8 mouse cellular contexts compared by ENCODE assay signal in genomic region chr17:3792597-3792996, GRCm38 (mm10).
A peak's percentile ranks its signal among the peaks of the same experiment; 100 is the strongest.
DNase-seq lines count a peak whose midpoint lies in the region; ATAC-seq lines count a peak whose summit lies in the region.

No protein-coding gene starts in this region.

- 25% methylated on average over 2 of the region's 2 CpGs for WGBS in hindbrain, embryonic 14.5 days

- H3K36me3 ChIP-seq in hindbrain, embryonic 14.5 days (replicated peaks; ENCODE audit: control insufficient read depth, insufficient read depth), result no peaks in the 10 kb centered on the region

- H3K27me3 ChIP-seq in hindbrain, embryonic 14.5 days (ENCODE audit: control insufficient read depth, insufficient read depth, low read length), result no peaks in the 10 kb centered on the region

- no peaks in the 10 kb centered on the region for H3K9me3 ChIP-seq in hindbrain, embryonic 14.5 days (ENCODE audit: control insufficient read depth, low read length)

- ATAC-seq in hindbrain, embryonic 14.5 days (ENCODE audit: low FRiP score), result no peak

- no peak overlapping the region for H3K9ac ChIP-seq in hindbrain, embryonic 14.5 days

- H3K4me1 ChIP-seq in hindbrain, embryonic 14.5 days (replicated peaks; ENCODE audit: control insufficient read depth, insufficient read depth, low read length), result no peaks in the 10 kb centered on the region

- peak; percentile 1 for DNase-seq in cerebellum, adult 8-10 months
- DNase-seq in cerebellum, adult 11-12 months, result no peak
- peak; percentile 37 for DNase-seq in 416B (ENCODE audit: low read depth)
- DNase-seq in cerebellum, postnatal 14 days, result peak; percentile 43 to 58
- DNase-seq in hindbrain, embryonic 14.5 days (ENCODE audit: low spot score), result peak; percentile 75
- peak; percentile 31 to 42 for DNase-seq in left cerebral cortex, postnatal 14 days (ENCODE audit: low spot score in 2 of 2)
- DNase-seq in retina, adult 2 months (ENCODE audit: low read depth, low spot score), result peak; percentile 3
- no peak for DNase-seq in spleen, adult 18-20 months

- intact Hi-C loops in left cerebral cortex, postnatal 14 days (cut with DNase I), result loop anchor here (2.0 kb wide), 1 partner anchor 222 kb away; no protein-coding TSS in a partner anchor

- H3K27ac ChIP-seq in hindbrain, embryonic 14.5 days, result no peak overlapping the region

- no peak overlapping the region for H3K4me3 ChIP-seq in hindbrain, embryonic 14.5 days (replicated peaks; ENCODE audit: low read length)

- H3K4me2 ChIP-seq in hindbrain, embryonic 14.5 days (replicated peaks), result no peak overlapping the region

Comparison
In these comparisons a context has a peak if more than half of its experiments do, and no peak if none do; other contexts are left out.
1. DNase-seq: peak in cerebellum, adult 8-10 months (single experiment), 416B (single experiment), cerebellum, postnatal 14 days (2 of 2), hindbrain, embryonic 14.5 days (single experiment), left cerebral cortex, postnatal 14 days (2 of 2) and retina, adult 2 months (single experiment); none in cerebellum, adult 11-12 months (single experiment) and spleen, adult 18-20 months (0 of 2).